Mouse (Mus musculus) urinary bladder, adult 18-20 months (tissue): ENCODE measurements at regions not wholly inside any gene's neighbourhood (a gene's known extent, or its start where the extent isn't known, plus 50 kb on each side); places are given as distances from the start of the nearest gene placed in this dataset.

Experiments used
- DNase-seq, 2 experiments: peaks; one replicate each; pipeline ENCODE4 v3.0.0; 2022; ENCODE audit warnings: low spot score in 2 of 2, mixed read lengths in 2 of 2

DNA sequence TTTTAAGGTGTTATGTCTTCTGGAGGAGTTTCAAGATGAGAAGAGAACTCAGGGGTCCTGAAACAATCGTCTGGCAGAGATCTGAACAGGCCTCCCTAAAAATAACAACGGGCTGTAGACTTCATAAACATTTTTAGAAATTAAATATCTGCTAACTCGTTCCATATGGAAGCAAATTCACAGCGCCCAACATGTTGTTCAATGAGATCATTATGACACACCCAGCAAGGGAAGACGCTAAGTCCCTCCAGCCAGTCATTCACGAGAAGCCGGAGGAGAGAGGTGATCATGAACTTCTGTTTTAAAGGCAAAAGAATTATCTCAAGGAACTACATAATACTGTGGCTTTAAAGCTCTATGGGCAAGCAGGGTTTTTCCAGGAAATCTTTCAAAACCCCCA, 334.8 kb downstream of the Efna5 start:
- no peak for DNase-seq

DNA sequence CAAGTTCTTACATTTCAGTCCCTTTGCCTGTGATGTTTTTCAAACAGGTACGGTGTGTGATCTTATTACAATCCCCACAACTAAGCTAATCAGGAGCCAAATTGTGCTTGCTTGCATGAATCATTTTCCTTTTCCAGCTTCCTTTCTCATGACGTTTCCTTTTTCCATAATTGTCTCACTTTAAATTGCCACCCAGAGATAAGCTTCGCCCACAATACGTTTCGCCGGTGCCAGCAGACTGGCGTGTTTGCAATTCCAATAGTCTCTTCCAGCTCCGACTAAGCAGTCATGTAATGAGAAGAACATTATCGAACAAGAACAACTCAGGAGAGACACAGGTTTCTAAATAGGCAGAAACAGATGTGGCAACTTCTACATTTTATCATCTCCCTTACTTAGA, 335.8 kb downstream of the Efna5 start:
- no peak for DNase-seq

DNA sequence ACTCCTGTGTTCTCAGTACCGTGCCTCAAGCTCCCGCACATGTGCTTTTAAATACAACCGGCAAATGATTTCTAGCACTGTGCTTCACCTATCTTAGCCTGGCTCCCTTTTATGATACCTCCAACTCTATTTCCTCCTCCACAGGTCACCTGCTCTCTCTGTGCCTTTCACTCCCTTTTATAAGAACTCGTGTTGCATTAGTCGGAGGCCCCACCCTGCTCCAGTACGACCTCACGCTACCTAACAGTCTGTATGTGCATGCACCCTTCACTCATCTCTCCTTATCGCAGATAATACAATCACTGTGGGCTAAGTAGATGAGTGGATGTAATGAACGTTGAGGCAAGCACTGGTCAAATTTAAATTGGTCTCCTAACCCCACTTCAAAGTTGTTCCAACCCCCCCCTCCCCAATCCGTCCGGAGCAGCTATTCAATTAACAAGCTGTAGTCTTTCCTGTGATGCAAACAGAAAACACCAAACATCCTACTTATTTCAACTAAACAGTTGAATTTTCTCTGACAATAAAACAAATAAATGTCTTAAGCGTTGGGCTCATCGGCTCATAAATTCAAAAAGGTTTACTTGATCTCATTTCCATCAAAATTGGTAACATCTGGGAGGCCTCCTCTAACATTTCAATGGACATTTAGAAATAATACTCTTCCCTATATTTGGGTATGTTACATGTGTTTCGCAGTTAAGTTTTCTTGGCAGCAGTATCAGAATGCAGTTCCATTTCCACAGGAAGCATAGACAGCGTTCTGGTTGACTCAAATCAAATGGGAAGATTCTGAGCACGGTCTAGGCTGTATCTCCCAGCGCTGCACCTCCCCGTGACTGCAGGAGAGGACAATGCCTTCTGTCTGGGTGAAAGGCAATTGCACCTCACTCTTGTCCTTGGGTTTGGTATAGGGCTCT, 337.8 kb downstream of the Efna5 start:
- DNase-seq = no peak

DNA sequence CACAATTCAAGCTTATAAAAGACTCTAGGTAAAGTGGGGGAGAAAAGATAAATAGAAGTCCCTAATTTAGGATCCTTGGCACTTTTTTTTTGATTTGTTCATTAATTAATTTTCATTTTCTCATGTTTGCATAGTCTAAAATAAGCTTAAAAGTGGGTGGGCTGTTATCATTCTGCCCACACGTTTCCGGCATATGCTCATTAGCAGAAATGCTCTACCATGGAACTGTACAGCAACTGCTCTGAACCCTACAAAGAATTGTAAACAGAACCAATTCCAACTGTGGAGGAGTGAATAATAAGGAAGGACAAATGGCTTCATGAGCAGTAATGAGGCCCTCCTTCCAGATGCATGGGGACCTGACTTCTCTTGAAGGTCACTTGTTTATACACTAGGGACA, 351.2 kb downstream of the Efna5 start:
- no peak for DNase-seq

DNA sequence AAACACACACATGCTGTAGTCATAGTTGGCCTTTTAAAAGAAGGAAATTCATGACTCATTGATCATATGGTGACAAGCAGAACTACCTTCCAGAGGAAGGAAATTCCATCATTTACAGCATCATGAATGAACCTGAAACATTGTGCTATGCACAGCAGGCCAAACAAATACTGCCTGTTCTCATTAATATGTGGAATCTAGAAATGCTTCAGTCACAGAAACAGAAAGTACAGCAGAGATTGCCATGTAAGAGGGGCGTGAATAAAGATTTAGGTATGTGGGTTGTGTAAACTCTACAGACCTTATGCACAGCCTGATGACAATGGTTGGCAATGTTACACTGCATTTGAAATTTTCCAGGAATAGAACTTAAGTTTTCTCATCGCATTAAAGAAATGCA, 353.6 kb downstream of the Efna5 start:
- no peak for DNase-seq

DNA sequence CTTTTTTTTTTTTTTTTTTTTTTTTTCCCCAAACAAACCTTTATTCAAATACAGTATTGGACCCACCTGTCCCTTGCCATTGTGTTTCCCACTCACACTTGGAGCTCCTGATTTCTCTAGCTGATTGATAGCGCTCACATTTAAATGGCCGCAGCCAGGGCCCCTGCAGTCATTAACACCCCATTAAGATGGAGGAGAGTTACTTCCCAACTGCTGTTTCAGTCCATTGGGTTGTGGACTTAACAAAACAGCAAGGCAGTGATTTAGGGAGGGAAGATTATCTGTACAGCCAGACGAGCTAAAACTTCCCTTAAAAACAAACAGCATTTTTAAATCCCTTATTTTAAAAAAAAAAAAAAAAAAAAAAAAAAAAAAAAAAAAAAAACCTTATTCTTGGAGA, 367.5 kb downstream of the Efna5 start:
- DNase-seq = no peak

DNA sequence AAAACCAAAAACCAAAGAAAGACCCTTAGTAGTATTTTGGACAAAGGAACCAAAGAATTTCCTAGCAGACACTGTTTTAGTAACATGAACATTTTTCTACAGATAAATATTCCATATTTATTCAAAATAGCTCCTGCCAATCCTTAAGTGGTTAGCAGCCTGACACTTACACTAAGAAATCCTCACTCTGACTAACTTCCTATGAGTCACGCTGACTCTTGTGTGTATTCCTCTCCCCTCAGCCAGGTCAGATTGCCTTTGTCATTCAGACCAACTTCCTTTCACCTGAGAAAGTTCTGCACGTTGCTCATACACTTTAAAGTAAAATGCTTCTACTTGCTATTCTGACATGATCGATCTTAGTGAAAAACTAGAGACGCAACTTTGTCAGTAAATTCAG, 370.9 kb downstream of the Efna5 start:
- no peak for DNase-seq

DNA sequence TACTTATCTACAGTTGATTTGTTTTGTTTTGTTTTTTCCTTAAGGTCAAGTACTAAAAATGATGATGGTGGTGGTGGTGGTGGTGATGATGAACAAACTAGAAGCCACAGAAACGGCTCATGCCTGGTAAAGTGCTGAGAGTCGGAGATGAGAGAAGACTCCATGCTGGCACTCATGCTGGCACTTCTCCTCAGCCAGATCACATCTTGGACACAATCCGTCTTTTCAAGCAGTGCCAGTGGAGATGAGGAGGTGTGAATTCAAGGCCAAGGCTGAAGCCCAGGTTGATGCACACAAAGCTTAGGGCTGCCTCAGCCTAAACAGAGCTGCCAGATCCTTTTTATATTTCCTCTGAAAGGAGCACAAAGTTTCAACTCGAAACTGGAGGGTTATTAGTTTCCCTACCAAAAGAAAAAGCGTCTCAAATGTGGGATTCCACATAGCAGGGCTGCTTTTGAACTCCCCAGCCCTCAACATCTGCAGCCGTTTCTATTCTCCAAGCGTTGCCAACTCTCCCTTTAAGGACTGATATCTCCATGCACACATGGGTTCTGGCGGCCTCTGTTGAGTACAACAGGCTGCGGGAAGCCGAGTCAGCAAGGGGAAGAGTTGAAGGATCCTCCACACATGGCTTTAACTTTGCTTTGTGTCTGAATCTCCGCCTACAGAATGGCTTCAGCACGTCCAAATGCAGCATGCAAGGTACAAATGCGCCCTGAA, 373.2 kb downstream of the Efna5 start:
- DNase-seq = no peak

DNA sequence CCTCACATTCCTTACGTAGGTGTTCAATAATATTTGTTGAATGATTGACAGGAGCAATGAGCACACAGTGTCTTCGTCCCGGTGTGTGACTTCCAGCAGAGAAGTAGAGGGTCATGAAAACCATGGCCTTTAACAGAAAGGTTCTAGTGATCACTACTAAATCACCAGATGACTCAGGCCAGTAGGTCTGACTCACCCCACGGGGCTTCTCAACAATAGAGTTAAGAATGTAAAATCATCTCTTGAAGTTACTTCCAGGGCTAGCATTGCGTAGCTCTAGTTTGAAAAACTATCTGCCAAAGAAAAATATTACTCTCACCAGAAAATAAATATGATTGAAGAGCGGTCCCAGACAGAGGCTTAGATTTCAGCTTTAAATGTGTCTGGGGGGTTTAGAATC, 376.4 kb downstream of the Efna5 start:
- no peak for DNase-seq

DNA sequence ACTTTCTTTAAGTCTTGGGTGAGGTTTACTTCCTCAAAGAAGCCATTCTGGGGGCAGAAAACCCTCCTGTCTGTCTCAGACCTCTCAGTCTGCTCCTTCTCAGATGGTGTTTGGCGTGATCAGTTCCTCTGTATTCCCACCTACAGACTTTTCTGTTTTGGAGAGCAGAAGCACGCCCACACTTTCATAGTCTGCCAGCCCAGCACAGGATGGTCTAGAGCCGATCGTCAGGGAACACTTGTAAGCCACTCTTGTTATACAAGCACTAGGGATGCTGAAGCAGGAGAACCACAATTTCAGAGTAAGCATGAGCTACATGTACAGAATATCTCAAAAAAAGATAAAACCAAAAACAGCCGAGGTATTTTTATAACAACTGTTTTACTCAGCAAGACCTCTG, 410.4 kb downstream of the Efna5 start:
- no peak for DNase-seq

DNA sequence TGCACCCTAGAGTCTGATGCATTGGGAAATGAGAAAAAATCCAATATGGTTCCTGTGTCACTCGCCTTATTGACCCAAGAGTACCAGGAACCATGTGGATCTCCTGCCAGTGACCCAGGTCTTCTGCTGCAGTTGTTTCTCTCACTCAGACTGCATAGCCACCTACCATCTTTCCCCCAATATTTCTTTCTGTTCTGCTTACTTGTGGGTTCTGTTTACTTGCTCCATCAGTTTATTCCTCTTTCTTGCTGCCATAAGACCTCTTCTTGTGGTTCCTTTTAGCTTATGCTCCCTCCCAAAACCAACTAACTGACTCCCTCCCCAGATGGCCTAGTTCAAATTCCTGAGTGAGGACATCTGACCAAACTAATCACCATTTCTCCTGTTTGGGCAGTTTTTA, 411.8 kb downstream of the Efna5 start:
- DNase-seq = no peak

DNA sequence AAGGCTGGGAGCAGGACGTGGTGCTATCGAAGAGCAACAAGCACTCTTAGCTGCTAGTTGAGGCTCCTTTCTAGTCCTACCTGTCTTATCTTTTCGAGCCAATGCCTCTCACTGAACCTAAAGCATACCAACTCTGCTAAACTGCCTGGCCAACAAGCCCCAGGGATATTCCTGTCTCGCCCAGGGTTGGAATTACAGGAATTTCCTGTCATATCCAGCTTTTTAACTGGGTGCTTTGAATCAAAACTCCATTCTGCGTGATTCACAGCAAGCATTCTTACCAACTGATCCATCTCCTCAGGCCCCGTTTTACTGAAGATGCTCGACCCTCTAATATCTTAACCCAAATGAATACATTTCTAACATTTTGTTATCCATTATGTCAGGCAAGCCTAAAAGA, 412.3 kb downstream of the Efna5 start:
- DNase-seq = no peak

DNA sequence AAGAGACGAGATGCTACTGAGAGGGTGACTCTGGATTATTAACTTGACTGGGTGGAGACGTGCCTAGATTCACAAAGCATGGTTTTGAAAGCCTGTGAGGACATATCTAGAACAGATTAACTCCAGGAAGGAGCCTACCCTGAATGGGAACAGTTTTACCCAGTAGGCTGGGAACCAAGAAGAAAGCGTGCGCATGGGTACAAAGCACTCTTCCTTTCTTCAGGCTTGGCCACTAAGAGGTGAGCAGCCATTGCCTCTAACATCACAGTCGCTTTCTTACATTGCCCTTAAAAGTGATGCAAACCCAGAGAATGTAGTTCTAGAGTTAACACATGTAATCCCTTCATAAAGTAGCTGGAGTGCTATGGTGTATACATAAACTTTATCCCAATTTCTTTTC, 414.0 kb downstream of the Efna5 start:
- DNase-seq = no peak

DNA sequence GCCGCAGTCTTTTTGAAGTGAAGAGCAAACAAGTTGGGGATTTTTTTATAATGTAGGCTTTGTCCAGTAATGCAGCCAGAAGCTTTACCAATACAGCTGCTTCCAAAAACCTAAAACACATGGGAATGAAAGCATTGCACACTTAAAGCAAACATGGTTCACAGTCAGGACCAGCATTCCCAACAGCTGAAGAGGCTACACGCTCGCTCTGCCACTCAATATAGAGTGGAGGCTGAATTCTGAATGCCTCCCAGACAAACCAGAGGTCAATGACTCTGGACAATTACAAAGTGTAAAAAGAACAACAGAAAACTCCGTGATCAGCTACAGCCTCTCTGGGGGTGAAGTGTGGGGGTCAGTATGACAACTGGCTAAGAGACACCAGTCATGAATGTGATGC, 416.1 kb downstream of the Efna5 start:
- DNase-seq = no peak

DNA sequence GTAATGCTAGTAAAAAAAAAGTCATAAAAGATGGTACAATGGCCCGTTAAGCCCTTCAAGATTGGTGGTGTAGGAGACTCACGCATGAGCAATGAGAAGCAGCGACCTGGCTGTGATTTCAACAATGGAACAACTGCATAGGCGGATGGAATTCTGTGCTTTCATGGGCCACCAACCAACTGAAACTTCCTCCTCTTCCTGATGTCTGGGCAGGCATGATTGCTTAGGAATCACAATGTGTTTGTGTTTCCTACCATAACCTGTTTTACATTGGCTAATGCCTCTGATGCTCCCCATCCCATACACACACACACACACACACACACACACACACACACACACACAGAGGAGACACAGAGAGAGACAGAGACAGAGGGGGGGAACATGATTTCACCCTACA, 416.9 kb downstream of the Efna5 start:
- DNase-seq = no peak

DNA sequence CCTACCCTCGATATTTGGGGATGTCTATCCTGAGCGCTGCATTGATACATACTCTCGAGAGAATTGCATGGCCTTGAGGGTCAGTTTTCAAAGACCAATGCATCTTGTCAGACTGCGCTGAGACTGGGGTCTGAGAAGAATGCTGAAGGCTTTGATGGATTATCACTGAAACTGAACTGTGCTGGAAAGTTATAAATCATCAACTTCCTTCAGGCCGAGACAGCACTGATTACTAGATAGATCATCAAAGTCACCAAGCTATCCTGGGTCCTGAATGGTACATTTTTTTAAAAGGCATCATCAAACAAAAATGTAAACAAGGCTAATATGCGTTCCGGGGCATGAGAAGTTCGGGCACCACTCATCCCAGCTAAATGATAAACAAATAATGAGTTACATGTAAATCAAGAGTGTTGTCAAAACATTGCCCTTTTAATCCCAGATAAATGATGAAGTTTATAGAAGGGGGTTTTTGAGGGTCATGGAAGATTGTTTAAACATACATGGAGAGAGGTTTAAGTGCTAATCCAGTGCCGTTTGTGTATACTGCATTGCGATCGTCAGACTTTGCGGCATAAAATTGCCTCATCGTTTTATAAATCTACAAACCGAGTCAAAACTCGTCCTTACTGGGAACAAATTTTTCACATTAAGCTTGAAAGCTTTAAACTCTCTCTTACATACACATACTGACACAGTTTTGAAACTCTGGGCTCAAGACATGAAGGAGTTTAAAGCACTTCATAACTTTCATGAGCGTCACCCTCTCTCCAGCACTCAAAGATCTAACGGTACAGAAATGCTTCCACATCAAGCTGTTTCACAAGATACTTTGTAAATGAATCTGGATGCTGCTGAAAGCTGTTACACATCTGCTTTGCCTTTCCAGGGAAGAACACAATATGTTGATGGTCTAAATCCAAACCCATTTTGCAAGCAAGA, 419.5 kb downstream of the Efna5 start:
- DNase-seq = no peak

DNA sequence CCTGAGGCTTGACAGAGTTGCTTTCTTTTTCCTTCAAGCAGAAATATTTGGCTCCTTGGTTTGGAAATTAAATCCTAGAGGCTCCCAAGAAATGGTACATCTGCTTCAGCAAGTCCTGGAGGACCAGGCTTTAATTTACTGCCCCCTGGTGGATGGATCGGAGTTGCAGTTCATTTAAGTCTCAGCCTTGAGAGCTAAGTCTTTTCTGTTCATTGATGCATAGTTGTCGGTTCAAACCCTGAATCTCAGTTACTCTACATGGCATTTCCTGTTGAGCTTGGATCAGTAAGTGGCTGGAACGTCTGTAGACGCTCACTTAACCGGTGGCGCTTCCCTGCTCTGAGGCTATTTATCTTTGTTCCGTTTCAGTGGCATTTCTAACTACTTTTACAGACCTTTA, 422.2 kb downstream of the Efna5 start:
- peak; percentile 41 to 45 for DNase-seq

DNA sequence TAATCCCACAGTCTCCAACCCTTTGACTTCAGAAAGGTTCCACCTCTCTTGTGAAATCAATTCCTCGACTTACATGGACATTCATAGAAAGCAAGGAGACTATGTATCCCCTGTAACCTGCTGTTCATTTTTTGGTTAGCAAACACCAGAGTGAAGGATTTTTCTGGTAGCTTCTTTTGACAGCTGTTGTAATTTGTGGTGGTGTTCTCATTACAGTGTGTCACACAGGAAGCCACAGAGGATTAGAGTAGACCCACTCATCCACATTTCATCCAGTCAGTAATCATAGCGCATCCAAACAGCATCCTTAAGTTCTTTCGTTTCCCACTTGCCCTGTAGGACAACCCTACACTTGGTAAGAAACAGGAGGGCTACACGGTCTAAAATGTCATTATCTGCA, 443.1 kb downstream of the Efna5 start:
- DNase-seq = no peak

DNA sequence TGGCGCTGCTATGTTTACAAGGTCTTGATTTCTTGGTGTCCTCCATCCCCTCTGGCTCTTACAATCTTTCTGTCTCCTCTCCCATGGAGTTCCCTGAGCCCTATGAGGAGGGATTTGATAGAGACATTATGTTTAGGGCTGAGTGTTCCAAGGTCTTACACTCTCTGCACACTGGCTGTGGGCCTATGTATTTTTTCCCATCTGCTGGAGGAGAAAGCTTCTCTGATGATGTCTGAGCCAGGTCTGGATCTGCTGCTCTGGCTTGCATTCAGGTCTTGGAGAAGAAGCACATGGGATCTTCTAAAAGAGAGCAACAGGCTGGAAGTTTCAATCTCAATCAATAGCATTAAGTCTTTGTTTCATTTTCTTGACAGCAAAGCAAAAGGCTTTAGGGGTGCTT, 445.1 kb downstream of the Efna5 start:
- DNase-seq = peak in 1 of 2 experiments; percentile 29

DNA sequence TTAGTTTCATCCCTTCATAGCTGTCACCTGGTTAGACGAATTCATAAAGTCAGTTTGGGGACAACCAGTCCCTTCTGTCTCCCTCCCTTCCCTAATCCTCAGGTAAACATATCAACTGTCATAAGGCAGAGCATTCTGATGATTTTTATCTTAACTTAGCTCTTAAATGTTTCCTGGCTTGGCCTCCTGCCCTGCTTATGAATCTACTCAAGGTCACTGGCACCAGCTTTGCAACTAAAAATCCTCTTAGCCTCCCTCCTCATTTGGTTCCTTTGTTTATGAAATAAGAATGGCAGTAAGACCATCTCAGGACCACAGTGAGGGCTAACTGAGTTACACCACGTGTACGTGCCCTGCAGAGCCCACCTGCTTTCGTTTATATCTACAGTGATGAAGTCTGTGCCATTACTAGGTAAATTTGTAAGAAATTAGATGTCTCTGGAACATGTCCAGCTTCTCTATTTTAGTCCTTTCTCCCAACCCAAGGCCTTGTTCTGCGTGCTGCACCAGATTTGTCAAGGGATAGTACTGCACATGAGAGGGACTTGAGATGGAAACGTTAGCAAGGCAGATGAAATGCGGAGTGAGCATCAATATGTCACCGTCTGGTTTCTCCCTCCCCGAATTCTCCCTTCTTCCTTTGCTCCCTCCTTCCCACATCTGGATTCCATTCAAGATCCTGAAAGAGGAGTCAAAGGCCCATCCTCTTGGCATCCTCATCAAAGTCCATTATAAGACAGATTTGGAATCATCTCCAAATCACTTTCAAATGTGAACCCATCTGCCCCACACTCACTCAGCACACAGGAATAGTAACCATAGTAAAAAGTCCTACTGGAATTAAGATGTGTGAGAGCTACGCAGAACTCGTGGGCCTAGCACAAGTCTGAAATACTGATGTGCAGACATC, 457.4 kb downstream of the Efna5 start:
- DNase-seq = no peak

DNA sequence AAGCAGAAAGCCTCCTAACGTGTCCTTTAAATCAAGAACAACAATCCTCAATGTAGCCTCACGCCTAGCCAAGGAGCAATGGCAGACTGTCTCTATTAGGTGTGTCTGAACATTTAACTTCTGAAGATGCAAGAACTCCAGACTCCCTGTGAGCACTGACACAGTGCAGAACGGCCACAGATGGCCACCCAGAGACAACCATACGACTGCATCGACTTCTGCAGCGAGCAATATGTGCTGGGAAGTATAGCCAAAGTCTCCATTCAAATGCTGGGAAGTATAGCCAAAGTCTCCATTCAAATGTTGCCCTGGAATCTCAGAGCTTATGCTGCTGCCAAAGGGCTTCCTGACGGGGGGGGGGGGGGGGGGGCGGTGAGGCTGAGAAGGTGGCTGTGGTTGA, 463.5 kb downstream of the Efna5 start:
- DNase-seq = no peak
